Mouse (Mus musculus): ENCODE results near the gene Ndufaf5. TPM values are rescaled to one million over a fixed set of nuclear protein-coding genes. Genes with fewer than 3 reads are reported as not detected.

The Ndufaf5 gene
- polyA plus RNA-seq, 1 experiment from 2014 or later = 13.3 TPM

GRCm38 (mm10) chr2:140215415-140215814 lies 45.0 kb downstream of the Ndufaf5 start:
- no peak overlapping the region for H3K4me3 ChIP-seq (ENCODE audit: low read depth, low read length)
- no peak for ATAC-seq
- H3K9me3 ChIP-seq (ENCODE audit: control insufficient read depth) = no peaks in the 10 kb centered on the region
- no peaks in the 10 kb centered on the region for H3K36me3 ChIP-seq (ENCODE audit: control insufficient read depth, insufficient read depth)
- no peak for TF ChIP-seq CTCF (IDR thresholded peaks at IDR 0.05; ENCODE audit: low read depth)
- WGBS = 61% methylated on average over 2 of the region's 2 CpGs
- no peak overlapping the region for H3K27ac ChIP-seq (ENCODE audit: low read depth, low read length)
- no peak overlapping the region for H3K4me2 ChIP-seq (replicated peaks; ENCODE audit: low read depth)
- no peaks in the 10 kb centered on the region for H3K27me3 ChIP-seq (replicated peaks; ENCODE audit: control insufficient read depth, insufficient read depth, low read length)
- H3K9ac ChIP-seq (ENCODE audit: low read depth, low read length) = no peak overlapping the region
- no peaks in the 10 kb centered on the region for H3K4me1 ChIP-seq (replicated peaks; ENCODE audit: control insufficient read depth, insufficient read depth, low read length)

GRCm38 (mm10) chr2:140215965-140216364 lies 45.5 kb downstream of the Ndufaf5 start:
- Histone ChIP-seq H3K4me2 (replicated peaks; ENCODE audit: low read depth) (no peak overlapping the region), H3K36me3 (ENCODE audit: control insufficient read depth, insufficient read depth) (no peaks in the 10 kb centered on the region), H3K4me3 (ENCODE audit: low read depth, low read length) (no peak overlapping the region), H3K27me3 (replicated peaks; ENCODE audit: control insufficient read depth, insufficient read depth, low read length) (no peaks in the 10 kb centered on the region), H3K27ac (ENCODE audit: low read depth, low read length) (no peak overlapping the region), H3K9ac (ENCODE audit: low read depth, low read length) (no peak overlapping the region), H3K9me3 (ENCODE audit: control insufficient read depth) (no peaks in the 10 kb centered on the region), H3K4me1 (replicated peaks; ENCODE audit: control insufficient read depth, insufficient read depth, low read length) (no peaks in the 10 kb centered on the region)
- no peak for TF ChIP-seq CTCF (IDR thresholded peaks at IDR 0.05; ENCODE audit: low read depth)
- 85% methylated on average over 1 of the region's 1 CpGs for WGBS
- ATAC-seq = no peak

- Histone ChIP-seq H3K27me3 (replicated peaks; ENCODE audit: control insufficient read depth, insufficient read depth, low read length) (no peaks in the 10 kb centered on the region), H3K4me2 (replicated peaks; ENCODE audit: low read depth) (no peak overlapping the region), H3K4me3 (ENCODE audit: low read depth, low read length) (no peak overlapping the region), H3K27ac (ENCODE audit: low read depth, low read length) (no peak overlapping the region), H3K4me1 (replicated peaks; ENCODE audit: control insufficient read depth, insufficient read depth, low read length) (no peaks in the 10 kb centered on the region), H3K36me3 (ENCODE audit: control insufficient read depth, insufficient read depth) (no peaks in the 10 kb centered on the region), H3K9ac (ENCODE audit: low read depth, low read length) (no peak overlapping the region), H3K9me3 (ENCODE audit: control insufficient read depth) (no peaks in the 10 kb centered on the region)
- no peak for ATAC-seq
- WGBS = 66% methylated on average over 8 of the region's 8 CpGs
- no peak for TF ChIP-seq CTCF (IDR thresholded peaks at IDR 0.05; ENCODE audit: low read depth)
Observed at GRCm38 (mm10) chr2:140220325-140220724, 49.9 kb downstream of the Ndufaf5 start.

GRCm38 (mm10) chr2:140230295-140230694 lies 59.8 kb downstream of the Ndufaf5 start:
- no peaks in the 10 kb centered on the region for H3K9me3 ChIP-seq (ENCODE audit: control insufficient read depth)
- no peak overlapping the region for H3K4me3 ChIP-seq (ENCODE audit: low read depth, low read length)
- WGBS = 40% methylated on average over 1 of the region's 1 CpGs
- H3K9ac ChIP-seq (ENCODE audit: low read depth, low read length) = no peak overlapping the region
- H3K27ac ChIP-seq (ENCODE audit: low read depth, low read length) = no peak overlapping the region
- H3K36me3 ChIP-seq (ENCODE audit: control insufficient read depth, insufficient read depth) = no peaks in the 10 kb centered on the region
- no peak for TF ChIP-seq CTCF (IDR thresholded peaks at IDR 0.05; ENCODE audit: low read depth)
- no peak overlapping the region for H3K4me2 ChIP-seq (replicated peaks; ENCODE audit: low read depth)
- H3K4me1 ChIP-seq (replicated peaks; ENCODE audit: control insufficient read depth, insufficient read depth, low read length) = no peaks in the 10 kb centered on the region
- no peak for ATAC-seq
- no peaks in the 10 kb centered on the region for H3K27me3 ChIP-seq (replicated peaks; ENCODE audit: control insufficient read depth, insufficient read depth, low read length)

- Histone ChIP-seq H3K4me2 (replicated peaks; ENCODE audit: low read depth) (no peak overlapping the region), H3K27ac (ENCODE audit: low read depth, low read length) (no peak overlapping the region), H3K4me1 (replicated peaks; ENCODE audit: control insufficient read depth, insufficient read depth, low read length) (no peaks in the 10 kb centered on the region), H3K9me3 (ENCODE audit: control insufficient read depth) (no peaks in the 10 kb centered on the region), H3K27me3 (replicated peaks; ENCODE audit: control insufficient read depth, insufficient read depth, low read length) (no peaks in the 10 kb centered on the region), H3K9ac (ENCODE audit: low read depth, low read length) (no peak overlapping the region), H3K36me3 (ENCODE audit: control insufficient read depth, insufficient read depth) (no peaks in the 10 kb centered on the region), H3K4me3 (ENCODE audit: low read depth, low read length) (no peak overlapping the region)
- no peak for ATAC-seq
- TF ChIP-seq CTCF (IDR thresholded peaks at IDR 0.05; ENCODE audit: low read depth) = no peak
- WGBS = 55% methylated on average over 6 of the region's 6 CpGs
Observed at GRCm38 (mm10) chr2:140237245-140237644, 66.8 kb downstream of the Ndufaf5 start.

GRCm38 (mm10) chr2:140242398-140242797 lies 71.9 kb downstream of the Ndufaf5 start:
- TF ChIP-seq CTCF (IDR thresholded peaks at IDR 0.05; ENCODE audit: low read depth) = no peak
- Histone ChIP-seq H3K4me1 (replicated peaks; ENCODE audit: control insufficient read depth, insufficient read depth, low read length) (no peaks in the 10 kb centered on the region), H3K27ac (ENCODE audit: low read depth, low read length) (no peak overlapping the region), H3K4me2 (replicated peaks; ENCODE audit: low read depth) (no peak overlapping the region), H3K9ac (ENCODE audit: low read depth, low read length) (no peak overlapping the region), H3K9me3 (ENCODE audit: control insufficient read depth) (no peaks in the 10 kb centered on the region), H3K36me3 (ENCODE audit: control insufficient read depth, insufficient read depth) (no peaks in the 10 kb centered on the region), H3K27me3 (replicated peaks; ENCODE audit: control insufficient read depth, insufficient read depth, low read length) (no peaks in the 10 kb centered on the region), H3K4me3 (ENCODE audit: low read depth, low read length) (no peak overlapping the region)
- no peak for ATAC-seq
- 80% methylated on average over 5 of the region's 5 CpGs for WGBS

GRCm38 (mm10) chr2:140243105-140243504 lies 72.7 kb downstream of the Ndufaf5 start:
- Histone ChIP-seq H3K4me3 (ENCODE audit: low read depth, low read length) (no peak overlapping the region), H3K4me2 (replicated peaks; ENCODE audit: low read depth) (no peak overlapping the region), H3K27ac (ENCODE audit: low read depth, low read length) (no peak overlapping the region), H3K9me3 (ENCODE audit: control insufficient read depth) (no peaks in the 10 kb centered on the region), H3K4me1 (replicated peaks; ENCODE audit: control insufficient read depth, insufficient read depth, low read length) (no peaks in the 10 kb centered on the region), H3K27me3 (replicated peaks; ENCODE audit: control insufficient read depth, insufficient read depth, low read length) (no peaks in the 10 kb centered on the region), H3K36me3 (ENCODE audit: control insufficient read depth, insufficient read depth) (no peaks in the 10 kb centered on the region), H3K9ac (ENCODE audit: low read depth, low read length) (no peak overlapping the region)
- TF ChIP-seq CTCF (IDR thresholded peaks at IDR 0.05; ENCODE audit: low read depth) = no peak
- no peak for ATAC-seq
- WGBS = 94% methylated on average over 5 of the region's 5 CpGs

Other genes with a start within 250 kb of the Ndufaf5 start
- gene Tasp1, start 103.8 kb upstream of the Ndufaf5 start, polyA plus RNA-seq (2015; fragmentation: Nextera tagmentation; extraction: Ambion mirVana) = 9.4 and 10.5 TPM in 2 replicates
- gene Gm17374, start 18.6 kb upstream of the Ndufaf5 start, polyA plus RNA-seq (2015; fragmentation: Nextera tagmentation; extraction: Ambion mirVana) = not detected in 2 replicates
- gene Esf1, start 85 bp upstream of the Ndufaf5 start, polyA plus RNA-seq (2015; fragmentation: Nextera tagmentation; extraction: Ambion mirVana) = 12.0 and 15.5 TPM in 2 replicates
- not detected in 2 replicates for gene Sel1l2, start 219.1 kb downstream of the Ndufaf5 start, polyA plus RNA-seq (2015; fragmentation: Nextera tagmentation; extraction: Ambion mirVana)
- 25.7 and 28.3 TPM in 2 replicates for gene Macrod2, start 224.7 kb downstream of the Ndufaf5 start, polyA plus RNA-seq (2015; fragmentation: Nextera tagmentation; extraction: Ambion mirVana)